Mouse (Mus musculus) lung, adult 2 months (tissue): ENCODE measurements around the gene Fgfrl1. TPM values are rescaled to one million over a fixed set of nuclear protein-coding genes. Genes with fewer than 3 reads are reported as not detected.

ENCODE experiments used
- DNase-seq: peaks from one replicate; pipeline ENCODE4 v3.0.0; 2022
- H3K4me1 ChIP-seq: fragments of 200-500 bp; 2 replicates; pipeline ENCODE4 v1.6.1; 2011; ENCODE audit warnings: low read length; ENCODE audit not compliant: control insufficient read depth, insufficient read depth
- H3K4me3 ChIP-seq: fragments of 200-500 bp; replicated peaks from 2 replicates; pipeline ENCODE3; 2011; ENCODE audit warnings: low read depth, mild to moderate bottlenecking, control low read depth, low read length; ENCODE audit errors: extremely low read depth
- CTCF ChIP-seq: fragments of 200-500 bp; IDR thresholded peaks from 2 replicates; pipeline ENCODE4 v1.5.1; 2011; ENCODE audit warnings: mild to moderate bottlenecking, low read length, control low read depth; ENCODE audit not compliant: insufficient read depth
- POLR2A ChIP-seq: fragments of 200-500 bp; IDR thresholded peaks from 2 replicates; pipeline ENCODE4 v1.6.1; 2011; ENCODE audit warnings: low read depth, mild to moderate bottlenecking, control low read depth, low read length, borderline replicate concordance; ENCODE audit errors: extremely low read depth
- WGBS: fragments of 180-500 bp; shearing (Covaris S2); methylation state at CpG from one replicate; pipeline ENCODE4 v1.1.7; 2018; 5-methylcytosine and 5-hydroxymethylcytosine counted together
- polyA plus RNA-seq: library from polyadenylated mRNA; depleted of rRNA; stranded (reverse); fragments of >200 nt; gene quantifications from 2 replicates; pipeline ENCODE4 v1.2.3, GENCODE M21; 2012

The Fgfrl1 gene
- polyA plus RNA-seq, 1 experiment: 48.5 TPM

DNA sequence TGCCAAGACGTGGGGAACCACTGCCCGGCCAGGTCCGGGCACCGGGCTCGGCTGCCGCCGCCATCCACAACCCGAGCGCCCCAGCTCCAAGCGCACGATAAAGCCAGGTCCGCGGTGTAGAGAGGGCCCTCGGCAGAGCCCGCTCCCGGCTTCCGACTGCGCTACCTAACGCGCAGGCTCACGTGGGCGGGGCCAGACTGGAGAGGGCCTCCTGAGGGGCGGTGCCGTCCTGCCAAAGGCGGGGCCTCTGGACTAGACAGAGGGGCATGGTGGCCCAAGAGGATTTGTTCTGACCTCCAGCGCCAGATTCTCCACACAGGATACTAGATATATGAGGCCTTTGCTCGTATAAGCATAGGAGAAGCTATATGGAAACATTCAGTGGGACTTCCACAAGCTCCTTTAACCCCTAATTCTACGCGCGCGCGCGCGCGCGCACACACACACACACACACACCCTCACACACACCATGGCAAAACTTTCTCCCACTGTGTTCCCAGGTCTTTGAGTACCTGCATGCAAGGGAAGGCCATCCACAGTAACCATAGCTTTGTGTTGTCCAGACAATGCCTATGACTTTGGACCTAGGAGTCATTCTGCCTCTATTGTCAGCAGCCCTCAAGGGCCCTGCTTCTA, 31.4 kb upstream of the Fgfrl1 start:
- TF ChIP-seq CTCF: no peak
- peak; percentile 65; the same call in 1 of the 2 replicates for TF ChIP-seq POLR2A
- peak; percentile 94 for DNase-seq
- H3K4me1 ChIP-seq: 0 out of 2 replicates have a peak, but pooled peaks cover 6% of the 10 kb centered on the region
- peak overlapping the region; percentile 72 for H3K4me3 ChIP-seq
- 19% methylated on average over 36 of the region's 36 CpGs for WGBS

DNA sequence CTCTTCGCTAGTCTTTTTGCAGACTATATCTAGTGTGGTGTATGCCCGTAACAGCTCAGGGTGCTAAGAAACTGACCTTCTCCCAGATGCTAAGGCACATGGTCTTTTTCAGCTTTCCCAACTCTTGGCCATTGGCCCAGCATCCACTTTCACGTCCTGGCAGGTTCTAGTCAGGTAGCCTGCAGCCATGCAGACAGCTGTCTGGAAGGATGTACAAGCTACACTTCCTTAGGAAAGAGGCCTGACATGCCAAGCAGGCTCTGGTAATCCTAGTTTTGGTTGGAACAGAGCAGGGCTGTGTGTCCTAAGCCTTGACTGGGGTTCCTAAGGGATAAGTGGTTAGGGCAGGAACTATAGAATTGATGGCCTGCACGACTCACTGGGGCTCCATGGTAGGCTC, 29.4 kb upstream of the Fgfrl1 start:
- 85% methylated on average over 4 of the region's 4 CpGs for WGBS
- no peak for DNase-seq
- Histone ChIP-seq H3K4me3 (no peak overlapping the region), H3K4me1 (0 out of 2 replicates have a peak, but pooled peaks cover 6% of the 10 kb centered on the region)
- TF ChIP-seq CTCF (no peak), POLR2A (no peak)

DNA sequence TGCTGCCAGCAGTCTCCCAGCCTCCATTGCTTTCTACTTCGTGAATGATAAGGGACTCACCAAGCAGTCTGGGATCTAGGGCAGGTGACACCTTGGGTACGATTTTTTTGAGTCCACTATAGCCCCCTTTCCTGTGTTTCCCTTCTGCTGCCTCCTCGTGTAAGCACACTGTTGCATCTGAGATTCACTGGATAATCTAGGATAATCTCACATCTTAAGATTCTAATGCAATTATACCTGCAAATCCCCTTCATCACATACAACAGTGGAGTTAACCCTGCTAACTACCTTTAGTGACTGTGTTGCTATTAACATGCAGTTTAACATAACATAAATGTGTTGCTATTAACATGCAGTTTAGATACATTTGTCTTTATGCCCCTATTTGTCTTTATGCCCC, 27.1 kb upstream of the Fgfrl1 start:
- 27% methylated on average over 3 of the region's 3 CpGs for WGBS
- Histone ChIP-seq H3K4me1 (peaks cover 11% of the 10 kb centered on the region), H3K4me3 (no peak overlapping the region)
- TF ChIP-seq POLR2A (no peak), CTCF (no peak)
- no peak for DNase-seq

DNA sequence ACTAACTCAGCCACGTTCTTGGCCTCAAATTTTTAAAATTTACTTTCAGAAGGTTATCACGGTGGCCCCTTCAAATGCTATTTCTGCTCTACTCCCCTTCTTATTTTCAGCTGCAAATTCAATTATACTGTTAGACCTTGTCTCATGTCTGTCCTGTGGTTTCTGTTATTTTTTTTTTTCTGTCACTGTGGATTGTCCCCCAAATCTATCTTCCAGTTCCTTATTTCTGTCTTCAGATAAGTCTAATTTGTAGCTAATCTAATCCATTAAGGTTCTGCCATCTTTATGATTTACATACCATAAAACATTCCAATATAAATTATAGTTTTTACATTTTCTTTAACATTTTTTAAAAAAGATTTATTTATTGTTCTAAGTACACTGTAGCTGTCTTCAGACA, 24.8 kb upstream of the Fgfrl1 start:
- H3K4me1 ChIP-seq: peaks cover 11% of the 10 kb centered on the region
- 65% methylated on average over 2 of the region's 2 CpGs for WGBS
- no peak for TF ChIP-seq POLR2A
- no peak for TF ChIP-seq CTCF

DNA sequence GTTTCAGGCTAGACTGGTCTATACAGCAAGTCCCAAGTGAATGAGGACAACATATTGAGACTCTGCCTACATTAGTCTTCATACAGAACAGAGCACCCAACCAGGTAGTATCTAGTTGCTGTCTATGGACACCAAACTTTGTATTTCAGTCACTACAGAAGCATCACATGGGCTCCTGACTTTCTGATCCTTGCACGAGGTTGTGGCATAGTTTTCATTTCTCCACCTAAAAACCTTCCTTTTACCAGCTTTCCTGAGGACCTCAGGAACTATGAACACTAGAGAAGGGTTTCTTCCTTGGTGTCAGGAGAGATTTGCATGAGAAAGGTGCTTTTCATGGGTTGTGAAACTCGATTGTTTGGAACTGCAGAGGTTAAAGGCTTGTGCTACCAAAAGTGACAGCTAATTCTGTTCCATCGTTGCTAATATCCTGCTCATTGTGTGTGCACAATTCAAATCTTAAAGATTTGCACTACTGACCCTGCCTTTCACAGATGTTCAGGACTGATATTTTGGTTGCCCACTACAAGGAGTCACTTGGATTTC, 23.7 kb upstream of the Fgfrl1 start:
- Histone ChIP-seq H3K4me1 (peaks cover 11% of the 10 kb centered on the region), H3K4me3 (peak overlapping the region; percentile 93)
- no peak for DNase-seq
- no peak for TF ChIP-seq POLR2A
- no peak for TF ChIP-seq CTCF
- 7% methylated on average over 3 of the region's 3 CpGs for WGBS

More for the DNA sequence above, 24.8 kb upstream of the Fgfrl1 start:
- DNase-seq: no peak
- no peak overlapping the region for H3K4me3 ChIP-seq

DNA sequence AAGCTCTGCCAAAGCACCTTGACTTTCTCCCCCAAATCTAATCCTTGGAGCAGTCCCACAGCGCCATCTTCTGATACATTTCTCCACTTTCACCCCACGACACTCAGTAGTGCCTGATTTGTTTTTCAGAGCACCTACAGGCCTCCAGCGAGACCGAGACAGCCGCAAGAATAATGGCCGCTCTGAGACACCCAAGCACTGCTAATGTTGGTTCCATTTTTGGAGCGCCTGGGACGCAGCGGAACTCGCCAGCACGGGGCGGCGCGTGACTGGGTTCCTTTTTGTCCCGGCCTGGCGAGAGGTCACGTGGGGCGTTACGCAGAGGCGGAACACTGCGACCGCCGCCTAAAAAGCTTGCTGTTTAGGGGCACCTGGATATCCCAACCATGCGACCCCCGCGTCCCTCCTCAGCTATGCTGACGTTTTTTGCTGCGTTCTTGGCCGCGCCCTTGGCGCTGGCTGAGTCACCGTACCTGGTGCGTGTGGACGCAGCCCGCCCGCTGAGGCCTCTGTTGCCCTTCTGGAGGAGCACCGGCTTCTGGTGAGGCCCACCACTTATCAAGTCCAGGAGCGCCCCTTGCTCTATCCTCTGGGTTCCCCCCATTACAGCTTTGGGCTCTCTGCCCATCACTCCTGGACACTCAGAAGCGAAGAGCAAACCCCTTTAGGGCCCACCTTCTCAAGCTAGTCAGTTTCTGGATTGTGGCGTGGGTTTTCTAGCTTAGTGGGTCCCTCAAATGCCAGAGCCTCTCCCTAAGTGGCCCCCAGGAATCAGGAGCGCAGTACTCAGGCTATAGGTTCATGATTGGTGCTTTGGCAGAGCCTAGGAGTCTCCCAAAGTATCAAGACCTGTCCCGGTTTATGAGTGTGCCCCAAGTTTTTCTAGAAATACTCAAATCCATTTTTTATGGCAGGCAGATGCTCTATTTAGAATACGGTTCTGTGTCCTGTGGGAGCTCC, 22.9 kb upstream of the Fgfrl1 start, which contains the start of gene Dgkq:
TSS of gene Dgkq (minus strand) at position 696 of the 960 bp plus-strand sequence.
- DNase-seq: peak; percentile 91
- H3K4me1 ChIP-seq: peaks cover 11% of the 10 kb centered on the region
- WGBS: 4% methylated on average over 43 of the region's 43 CpGs
- H3K4me3 ChIP-seq: peak within 1 kb of the TSS; percentile 93
- TF ChIP-seq POLR2A (peak; percentile 83), CTCF (no peak; the same call in 1 of the 2 replicates)

DNA sequence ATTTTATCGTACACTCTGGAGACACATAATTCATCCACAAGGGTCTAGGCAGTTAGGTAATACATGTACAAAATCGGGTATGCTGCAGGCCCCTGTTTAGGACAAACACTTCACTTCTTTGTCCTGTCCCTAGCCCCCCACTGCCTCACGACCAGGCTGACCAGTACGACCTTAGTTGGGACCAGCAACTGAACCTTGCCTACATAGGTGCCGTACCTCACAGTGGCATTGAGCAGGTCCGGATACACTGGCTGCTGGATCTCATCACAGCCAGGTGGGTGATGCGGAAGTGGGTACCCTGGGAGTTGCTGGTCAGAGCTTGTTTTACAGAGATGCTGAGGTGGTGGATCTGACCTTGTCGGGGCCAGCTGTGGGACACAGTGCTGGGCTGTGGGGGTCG, 22.2 kb upstream of the Fgfrl1 start:
- TF ChIP-seq POLR2A (no peak), CTCF (no peak)
- Histone ChIP-seq H3K4me3 (peak overlapping the region; percentile 2), H3K4me1 (peaks cover 11% of the 10 kb centered on the region)
- WGBS: 70% methylated on average over 9 of the region's 9 CpGs
- no peak for DNase-seq

DNA sequence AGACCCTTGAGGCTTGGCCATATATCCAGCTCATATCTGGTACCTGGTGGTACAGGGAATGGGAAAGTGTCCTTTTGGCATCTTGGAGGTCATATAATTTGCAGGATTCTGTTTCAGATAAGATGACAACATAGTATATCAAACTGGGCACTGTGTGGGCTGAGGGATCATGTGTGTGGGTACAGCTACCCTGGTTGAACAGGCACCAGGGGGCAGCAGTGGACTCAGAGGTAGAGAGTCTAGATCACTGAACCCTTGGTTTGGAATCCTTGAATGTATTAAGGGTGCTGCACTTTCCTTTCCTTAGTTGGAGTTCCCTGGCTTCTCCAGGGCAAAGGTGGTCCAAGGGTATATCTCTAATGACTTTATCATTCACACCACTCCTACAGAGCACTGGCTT, 21.4 kb upstream of the Fgfrl1 start:
- Histone ChIP-seq H3K4me3 (no peak overlapping the region), H3K4me1 (peaks cover 11% of the 10 kb centered on the region)
- peak; percentile 48 for DNase-seq
- TF ChIP-seq POLR2A (no peak), CTCF (peak; percentile 66)

DNA sequence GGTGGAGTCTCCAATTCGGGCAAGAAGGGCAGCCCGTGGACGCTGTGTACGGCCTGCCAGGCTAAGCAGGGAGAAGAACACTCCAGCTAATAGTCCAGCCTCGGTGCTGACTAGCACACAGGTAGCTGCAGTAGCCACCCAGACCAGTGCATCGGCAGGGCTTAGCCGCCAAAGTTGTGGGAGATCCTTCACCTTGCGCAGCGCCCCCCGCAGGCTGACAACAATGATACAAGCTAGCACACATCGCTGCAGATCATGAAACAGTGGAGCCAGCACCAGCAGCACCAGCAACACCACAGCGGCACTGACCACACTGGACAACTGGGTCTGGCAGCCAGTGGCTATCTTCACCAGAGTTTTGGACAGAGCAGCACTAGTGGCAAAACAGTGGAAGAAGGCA, 20.4 kb upstream of the Fgfrl1 start:
- Histone ChIP-seq H3K4me3 (no peak overlapping the region), H3K4me1 (peaks cover 11% of the 10 kb centered on the region)
- no peak for DNase-seq
- 94% methylated on average over 12 of the region's 12 CpGs for WGBS
- TF ChIP-seq CTCF: no peak
- no peak for TF ChIP-seq POLR2A
